Comparison of ENCODE assay signal across 9 mouse cellular contexts in the genomic region with DNA sequence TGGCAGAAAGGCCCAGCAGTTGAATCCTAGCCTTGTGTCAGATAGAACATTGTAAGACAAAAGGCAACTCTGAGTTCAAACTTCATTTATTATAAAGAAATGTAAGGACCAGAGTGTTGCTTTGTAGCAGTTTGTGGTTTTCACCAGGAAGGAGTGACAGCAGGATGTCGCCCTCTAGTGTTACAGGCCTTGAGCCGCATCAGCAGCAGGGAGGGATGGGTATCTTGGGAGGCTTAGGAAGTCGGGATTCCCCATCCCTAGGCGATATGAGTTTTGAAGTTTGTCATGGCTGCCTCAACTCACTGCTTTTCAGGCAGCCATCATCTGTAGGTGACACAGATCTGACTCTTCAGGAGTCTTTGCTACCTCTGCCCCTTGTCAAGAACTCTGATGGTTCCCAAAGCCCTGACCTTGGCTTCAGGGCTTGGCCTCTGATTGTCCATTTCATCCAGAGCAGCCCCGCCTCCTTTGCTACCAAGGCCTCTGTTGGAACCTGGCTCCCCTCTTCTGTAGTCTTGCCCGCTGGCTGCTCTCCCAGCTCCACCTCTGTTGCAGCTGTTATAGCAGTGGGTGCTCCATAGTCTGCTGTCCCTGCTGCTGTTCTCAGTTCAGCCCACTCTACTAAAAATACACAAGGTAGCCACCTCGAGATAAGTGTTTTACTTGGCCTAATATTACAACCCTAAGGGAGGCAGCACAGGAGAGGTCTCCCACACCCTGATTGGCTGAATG. TPM values are rescaled to one million over a fixed set of nuclear protein-coding genes. Genes with fewer than 3 reads are reported as not detected.
DNase-seq lines count a peak whose midpoint lies in the region; ATAC-seq and TF ChIP-seq lines count a peak whose summit lies in the region.
"Had no signal": no experiment of that assay in that cellular context is flagged by ENCODE, and none has a peak within 500 bp of the region (broad histone marks: within the 10 kb centered on the region; RNA-seq: fewer than 3 reads in every experiment).

No protein-coding gene starts in this region.

- H3K27me3 ChIP-seq in hindbrain, embryonic 11.5 days (ENCODE audit: control insufficient read depth, insufficient read depth, low read length) = no peaks in the 10 kb centered on the region
- H3K27me3 ChIP-seq in hindbrain, embryonic 16.5 days (replicated peaks; ENCODE audit: control insufficient read depth, insufficient read depth, low read length) = no peaks in the 10 kb centered on the region
- H3K27me3 ChIP-seq in C2C12 (ENCODE audit: control insufficient read depth, insufficient read depth, insufficient read length) = no peaks in the 10 kb centered on the region
- no peaks in the 10 kb centered on the region for H3K27me3 ChIP-seq in heart, embryonic 15.5 days
- H3K27me3 ChIP-seq in lung, embryonic 14.5 days (ENCODE audit: insufficient read depth, low read length) = no peaks in the 10 kb centered on the region

- no peak overlapping the region for H3ac ChIP-seq in C2C12 (ENCODE audit: control insufficient read depth, insufficient read length, low read depth)

- H3K9me3 ChIP-seq in hindbrain, embryonic 11.5 days (ENCODE audit: control insufficient read depth, low read length) = no peaks in the 10 kb centered on the region
- no peaks in the 10 kb centered on the region for H3K9me3 ChIP-seq in hindbrain, embryonic 16.5 days (ENCODE audit: control insufficient read depth, low read length)
- no peaks in the 10 kb centered on the region for H3K9me3 ChIP-seq in heart, embryonic 15.5 days (replicated peaks)
- no peaks in the 10 kb centered on the region for H3K9me3 ChIP-seq in lung, embryonic 14.5 days (ENCODE audit: low read depth, low read length)

- H3K9ac ChIP-seq in hindbrain, embryonic 11.5 days (ENCODE audit: low read depth, low read length) = no peak overlapping the region
- no peak overlapping the region; the same call in 1 of the 2 replicates for H3K9ac ChIP-seq in hindbrain, embryonic 16.5 days (ENCODE audit: low read depth, low read length)
- H3K9ac ChIP-seq in heart, embryonic 15.5 days = no peak overlapping the region
- no peak overlapping the region for H3K9ac ChIP-seq in lung, embryonic 14.5 days

- H3K79me3 ChIP-seq in C2C12 (ENCODE audit: low read depth) = no peaks in the 10 kb centered on the region

- no peaks in the 10 kb centered on the region for H3K4me1 ChIP-seq in hindbrain, embryonic 11.5 days (replicated peaks; ENCODE audit: control insufficient read depth, insufficient read depth, low read length)
- H3K4me1 ChIP-seq in hindbrain, embryonic 16.5 days (ENCODE audit: control insufficient read depth, insufficient read depth, low read depth, low read length) = no peaks in the 10 kb centered on the region
- peaks cover 17% of the 10 kb centered on the region for H3K4me1 ChIP-seq in heart, embryonic 15.5 days (replicated peaks)
- no peaks in the 10 kb centered on the region for H3K4me1 ChIP-seq in lung, embryonic 14.5 days (ENCODE audit: insufficient read depth)

- no peaks in the 10 kb centered on the region for H3K36me3 ChIP-seq in hindbrain, embryonic 11.5 days (ENCODE audit: control insufficient read depth, insufficient read depth, low read length)
- peaks cover 8% of the 10 kb centered on the region; the same call in 1 of the 2 replicates for H3K36me3 ChIP-seq in hindbrain, embryonic 16.5 days (ENCODE audit: control insufficient read depth, insufficient read depth, low read length)
- H3K36me3 ChIP-seq in C2C12 (ENCODE audit: control insufficient read depth, insufficient read depth) = no peaks in the 10 kb centered on the region
- 0 out of 2 replicates have a peak, but pooled peaks cover 3% of the 10 kb centered on the region for H3K36me3 ChIP-seq in heart, embryonic 15.5 days
- peaks cover 4% of the 10 kb centered on the region; the same call in 1 of the 2 replicates for H3K36me3 ChIP-seq in lung, embryonic 14.5 days (ENCODE audit: insufficient read depth)

- TF ChIP-seq CTCF in C2C12 (IDR thresholded peaks at IDR 0.05; ENCODE audit: control insufficient read depth, insufficient read depth, insufficient read length) = peak; percentile 66
- TF ChIP-seq CTCF in lung, embryonic 14.5 days (IDR thresholded peaks at IDR 0.05; ENCODE audit: low read depth) = peak; percentile 70

- 39% methylated on average over 7 of the region's 7 CpGs for WGBS in hindbrain, embryonic 11.5 days
- 33% methylated on average over 7 of the region's 7 CpGs for WGBS in hindbrain, embryonic 16.5 days
- WGBS in heart, embryonic 15.5 days = 19% methylated on average over 7 of the region's 7 CpGs
- 41% methylated on average over 7 of the region's 7 CpGs for WGBS in lung, embryonic 14.5 days

- no peak overlapping the region for H3K4me3 ChIP-seq in hindbrain, embryonic 11.5 days (ENCODE audit: low read depth, low read length)
- H3K4me3 ChIP-seq in hindbrain, embryonic 16.5 days (ENCODE audit: low read length) = no peak overlapping the region
- H3K4me3 ChIP-seq in C2C12 (ENCODE audit: insufficient read depth, poor library complexity, severe bottlenecking) = no peak overlapping the region
- no peak overlapping the region for H3K4me3 ChIP-seq in heart, embryonic 15.5 days
- no peak overlapping the region for H3K4me3 ChIP-seq in lung, embryonic 14.5 days (ENCODE audit: low read depth, low read length)

- H3K4me2 ChIP-seq in hindbrain, embryonic 11.5 days (replicated peaks; ENCODE audit: low read depth, low read length) = no peak overlapping the region
- H3K4me2 ChIP-seq in hindbrain, embryonic 16.5 days (ENCODE audit: low read length) = no peak overlapping the region
- H3K4me2 ChIP-seq in heart, embryonic 15.5 days = no peak overlapping the region
- no peak overlapping the region for H3K4me2 ChIP-seq in lung, embryonic 14.5 days

- DNase-seq in hindbrain, embryonic 11.5 days (ENCODE audit: low spot score) = peak; percentile 40
- peak; percentile 56 for DNase-seq in adrenal gland, postnatal 14 days
- DNase-seq in lung, embryonic 14.5 days = peak; percentile 62
- DNase-seq in thymus, postnatal 25 days = peak; percentile 23

- no peak for ATAC-seq in hindbrain, embryonic 11.5 days (ENCODE audit: low FRiP score)
- no peak for ATAC-seq in hindbrain, embryonic 16.5 days
- peak; percentile 80 for ATAC-seq in heart, embryonic 15.5 days (replicated peaks; ENCODE audit: insufficient number of reproducible peaks, insufficient read depth, low FRiP score, low read depth)
- no peak; the same call in 1 of the 2 replicates for ATAC-seq in lung, embryonic 14.5 days (ENCODE audit: insufficient read depth)
- no peak for ATAC-seq in erythroblast, adult 5-6 weeks (replicated peaks; ENCODE audit: low FRiP score, poor library complexity, severe bottlenecking)

- H3K27ac ChIP-seq in hindbrain, embryonic 11.5 days (ENCODE audit: low read depth, low read length) = no peak overlapping the region
- no peak overlapping the region for H3K27ac ChIP-seq in hindbrain, embryonic 16.5 days (ENCODE audit: low read depth, low read length)
- peak overlapping the region; percentile 77 for H3K27ac ChIP-seq in heart, embryonic 15.5 days
- H3K27ac ChIP-seq in lung, embryonic 14.5 days (ENCODE audit: low read depth) = no peak overlapping the region

- no peaks in the 10 kb centered on the region for H3K79me2 ChIP-seq in C2C12 (ENCODE audit: control insufficient read depth, insufficient read depth)

TF ChIP-seq in C2C12, 6 proteins besides CTCF, POLR2A, EP300 and RAD21:
- no peak for TF ChIP-seq CEBPB (IDR thresholded peaks at IDR 0.05; ENCODE audit: low read depth)
- TF ChIP-seq MYOD1 (IDR thresholded peaks at IDR 0.05; ENCODE audit: control insufficient read depth, insufficient read length, low read depth) = no peak
- TF ChIP-seq FOSL1 (IDR thresholded peaks at IDR 0.05; ENCODE audit: insufficient read depth, low read length, poor library complexity, severe bottlenecking) = no peak
- TF ChIP-seq MAX (IDR thresholded peaks at IDR 0.05) = no peak
- no peak for TF ChIP-seq USF1 (IDR thresholded peaks at IDR 0.05; ENCODE audit: low read depth)
- TF ChIP-seq MYOG (IDR thresholded peaks at IDR 0.05; ENCODE audit: control insufficient read depth, extremely low read depth, insufficient read length) = no peak
TF ChIP-seq in C2C12: peak in this region for 0.

RNA-seq across cellular contexts. Expression of a gene that starts 16.1 kb away (rescaled TPM):
- 11.0 and 15.0 TPM in 2 replicates for polyA plus RNA-seq in hindbrain, embryonic 11.5 days (2014; fragmentation: Nextera tagmentation; extraction: Ambion mirVana)
- 12.9 and 15.0 TPM in 2 replicates for polyA plus RNA-seq in hindbrain, embryonic 16.5 days (2015; fragmentation: Nextera tagmentation; extraction: Ambion mirVana)
- 5.7 TPM for polyA plus RNA-seq in C2C12 (2012; fragmentation: generic; extraction: Trizol)
- 11.1 and 12.7 TPM in 2 replicates for total RNA-seq in adrenal gland, postnatal 14 days (2021)
- 12.9 and 14.1 TPM in 2 replicates for polyA plus RNA-seq in heart, embryonic 15.5 days (2015; fragmentation: Nextera tagmentation; extraction: Ambion mirVana)
- polyA plus RNA-seq in lung, embryonic 14.5 days (2014; fragmentation: Nextera tagmentation; extraction: Ambion mirVana) = 14.6 and 14.9 TPM in 2 replicates
- total RNA-seq in erythroblast, adult 5-6 weeks (2015; ENCODE audit: low replicate concordance) = 1.5 and 1.7 TPM in 2 replicates
- 0.77 and 1.8 TPM in 2 replicates for total RNA-seq in erythroblast, adult 5-6 weeks (2017; ENCODE audit: low replicate concordance)

RNA-seq across cellular contexts. Expression of a gene that starts 47.5 kb away (rescaled TPM):
- not detected in 2 replicates for polyA plus RNA-seq in hindbrain, embryonic 11.5 days (2014; fragmentation: Nextera tagmentation; extraction: Ambion mirVana)
- not detected in 2 replicates for polyA plus RNA-seq in hindbrain, embryonic 16.5 days (2015; fragmentation: Nextera tagmentation; extraction: Ambion mirVana)
- polyA plus RNA-seq in C2C12 (2012; fragmentation: generic; extraction: Trizol) = not detected
- not detected in 2 replicates for total RNA-seq in adrenal gland, postnatal 14 days (2021)
- not detected in 2 replicates for polyA plus RNA-seq in heart, embryonic 15.5 days (2015; fragmentation: Nextera tagmentation; extraction: Ambion mirVana)
- polyA plus RNA-seq in lung, embryonic 14.5 days (2014; fragmentation: Nextera tagmentation; extraction: Ambion mirVana) = not detected in 2 replicates
- not detected in 2 replicates for total RNA-seq in erythroblast, adult 5-6 weeks (2015; ENCODE audit: low replicate concordance)
- not detected in 2 replicates for total RNA-seq in erythroblast, adult 5-6 weeks (2017; ENCODE audit: low replicate concordance)
- total RNA-seq: layer of hippocampus, postnatal 25 days had no signal
